Mouse (Mus musculus) cerebellum, adult 2 months (tissue): ENCODE measurements at regions not wholly inside any gene's neighbourhood (a gene's known extent, or its start where the extent isn't known, plus 50 kb on each side); places are given as distances from the start of the nearest gene placed in this dataset.

Source experiments
- DNase-seq, 2 experiments: peaks; one replicate each; pipeline ENCODE4 v3.0.0; 2021
- H3K27ac ChIP-seq: fragments of 200-500 bp; 2 replicates; pipeline ENCODE4 v1.5.1; 2012; ENCODE audit warnings: low read length, control low read depth, inconsistent platforms; ENCODE audit not compliant: insufficient read depth
- H3K27me3 ChIP-seq: fragments of 200-500 bp; 2 replicates; pipeline ENCODE4 v1.6.1; 2012; ENCODE audit warnings: inconsistent platforms, mild to moderate bottlenecking, low read length, moderate library complexity; ENCODE audit not compliant: control insufficient read depth, insufficient read depth
- H3K4me1 ChIP-seq: fragments of 200-500 bp; 2 replicates; pipeline ENCODE4 v1.6.1; 2011; ENCODE audit warnings: low read length; ENCODE audit not compliant: control insufficient read depth, insufficient read depth
- H3K4me3 ChIP-seq: fragments of 200-500 bp; replicated peaks from 2 replicates; pipeline ENCODE3; 2011; ENCODE audit warnings: mild to moderate bottlenecking, low read depth, low read length, control low read depth; ENCODE audit not compliant: insufficient read depth
- CTCF ChIP-seq: fragments of 200-500 bp; IDR thresholded peaks from 2 replicates; pipeline ENCODE4 v1.5.1; 2011; ENCODE audit warnings: low read depth, mild to moderate bottlenecking, control low read depth, low read length, moderate library complexity, borderline replicate concordance; ENCODE audit not compliant: insufficient read depth
- POLR2A ChIP-seq: fragments of 200-500 bp; IDR thresholded peaks from 2 replicates; pipeline ENCODE4 v1.6.1; 2011; ENCODE audit warnings: low read length, control low read depth, borderline replicate concordance; ENCODE audit not compliant: insufficient read depth
- WGBS: fragments of 180-500 bp; shearing (Covaris S2); methylation state at CpG from one replicate; pipeline ENCODE4 v1.1.7; 2018; 5-methylcytosine and 5-hydroxymethylcytosine counted together

GRCm38 (mm10) chr4:89082838-89083237, 54.1 kb upstream of the Mtap start:
- no peak overlapping the region for H3K27ac ChIP-seq
- no peak for TF ChIP-seq CTCF
- TF ChIP-seq POLR2A: no peak
- DNase-seq: no peak
- H3K27me3 ChIP-seq: no peaks in the 10 kb centered on the region
- 79% methylated on average over 3 of the region's 3 CpGs for WGBS
- H3K4me1 ChIP-seq: no peaks in the 10 kb centered on the region
- no peak overlapping the region for H3K4me3 ChIP-seq

- WGBS: 84% methylated on average over 9 of the region's 9 CpGs
- no peaks in the 10 kb centered on the region for H3K4me1 ChIP-seq
- no peak overlapping the region for H3K4me3 ChIP-seq
- no peak overlapping the region for H3K27ac ChIP-seq
- no peak for DNase-seq
- TF ChIP-seq POLR2A (no peak), CTCF (no peak)
- H3K27me3 ChIP-seq: no peaks in the 10 kb centered on the region
Measured at GRCm38 (mm10) chr4:89078485-89078884, 58.4 kb upstream of the Mtap start.

- Histone ChIP-seq H3K4me3 (no peak overlapping the region), H3K27ac (no peak overlapping the region), H3K27me3 (no peaks in the 10 kb centered on the region), H3K4me1 (no peaks in the 10 kb centered on the region)
- 50% methylated on average over 4 of the region's 4 CpGs for WGBS
- TF ChIP-seq POLR2A: no peak
- TF ChIP-seq CTCF: no peak
- no peak for DNase-seq
Measured at GRCm38 (mm10) chr4:89074705-89075104, 62.2 kb upstream of the Mtap start.

- Histone ChIP-seq H3K4me1 (no peaks in the 10 kb centered on the region), H3K27ac (no peak overlapping the region), H3K27me3 (no peaks in the 10 kb centered on the region), H3K4me3 (no peak overlapping the region)
- TF ChIP-seq CTCF (no peak), POLR2A (no peak)
- DNase-seq: no peak
- WGBS: 84% methylated on average over 2 of the region's 2 CpGs
Measured at GRCm38 (mm10) chr4:89070430-89070829, 66.5 kb upstream of the Mtap start.

GRCm38 (mm10) chr4:89064401-89064800, 72.5 kb upstream of the Mtap start:
- TF ChIP-seq POLR2A (no peak), CTCF (no peak)
- Histone ChIP-seq H3K27ac (no peak overlapping the region), H3K4me1 (no peaks in the 10 kb centered on the region), H3K27me3 (no peaks in the 10 kb centered on the region), H3K4me3 (no peak overlapping the region)
- WGBS: 77% methylated on average over 7 of the region's 7 CpGs
- no peak for DNase-seq

- H3K4me1 ChIP-seq: no peaks in the 10 kb centered on the region
- H3K27ac ChIP-seq: no peak overlapping the region
- H3K27me3 ChIP-seq: no peaks in the 10 kb centered on the region
- WGBS: 67% methylated on average over 1 of the region's 1 CpGs
- DNase-seq: no peak
- H3K4me3 ChIP-seq: no peak overlapping the region
- no peak for TF ChIP-seq POLR2A
- TF ChIP-seq CTCF: no peak
Measured at GRCm38 (mm10) chr4:89062384-89062783, 74.5 kb upstream of the Mtap start.

- no peak overlapping the region for H3K4me3 ChIP-seq
- H3K27ac ChIP-seq: no peak overlapping the region
- TF ChIP-seq POLR2A: no peak
- no peak for TF ChIP-seq CTCF
- H3K4me1 ChIP-seq: no peaks in the 10 kb centered on the region
- WGBS: 88% methylated on average over 4 of the region's 4 CpGs
- DNase-seq: no peak
- no peaks in the 10 kb centered on the region for H3K27me3 ChIP-seq
Measured at GRCm38 (mm10) chr4:89061619-89062018, 75.3 kb upstream of the Mtap start.

GRCm38 (mm10) chr4:89057573-89057972, 79.3 kb upstream of the Mtap start:
- DNase-seq: no peak
- no peaks in the 10 kb centered on the region for H3K27me3 ChIP-seq
- no peak overlapping the region for H3K4me3 ChIP-seq
- TF ChIP-seq POLR2A (no peak), CTCF (no peak)
- no peak overlapping the region for H3K27ac ChIP-seq
- no peaks in the 10 kb centered on the region for H3K4me1 ChIP-seq

GRCm38 (mm10) chr4:89057135-89057534, 79.8 kb upstream of the Mtap start:
- H3K4me3 ChIP-seq: no peak overlapping the region

GRCm38 (mm10) chr4:89055969-89056368, 81.0 kb upstream of the Mtap start:
- no peaks in the 10 kb centered on the region for H3K4me1 ChIP-seq
- 95% methylated on average over 3 of the region's 3 CpGs for WGBS
- H3K27ac ChIP-seq: no peak overlapping the region
- TF ChIP-seq CTCF (no peak), POLR2A (no peak)
- H3K4me3 ChIP-seq: no peak overlapping the region
- no peaks in the 10 kb centered on the region for H3K27me3 ChIP-seq
- no peak for DNase-seq

More at GRCm38 (mm10) chr4:89057135-89057534, 79.8 kb upstream of the Mtap start:
- H3K27ac ChIP-seq: no peak overlapping the region
- no peaks in the 10 kb centered on the region for H3K4me1 ChIP-seq
- TF ChIP-seq POLR2A (no peak), CTCF (no peak)
- H3K27me3 ChIP-seq: no peaks in the 10 kb centered on the region
- WGBS: 13% methylated on average over 1 of the region's 1 CpGs
- no peak for DNase-seq
